Mouse (Mus musculus) layer of hippocampus, postnatal 36 days (tissue): ENCODE results near the gene Nat8l. TPM values are rescaled to one million over a fixed set of nuclear protein-coding genes. Genes with fewer than 3 reads are reported as not detected.

Source experiments
- DNase-seq, 2 experiments: peaks; one replicate each; pipeline ENCODE4 v3.0.0; 2022
- total RNA-seq, 2 experiments: library from RNA; stranded (reverse); gene quantifications; 2 replicates each; pipeline ENCODE4 v1.2.3; 2021

The Nat8l gene
- total RNA-seq, 2 experiments from 2014 or later, result 125 to 138 TPM

GRCm38 (mm10) chr5:34004618-34005017, 8.8 kb downstream of the Nat8l start:
- DNase-seq, result no peak

- no peak for DNase-seq
These were observed 11.0 kb downstream of the Nat8l start for GRCm38 (mm10) chr5:34006832-34007231.

GRCm38 (mm10) chr5:34007392-34007941, 11.7 kb downstream of the Nat8l start:
- DNase-seq, result no peak

GRCm38 (mm10) chr5:34014652-34015051, 18.9 kb downstream of the Nat8l start:
- DNase-seq, result no peak

- DNase-seq, result no peak
These were observed 23.2 kb downstream of the Nat8l start for GRCm38 (mm10) chr5:34018968-34019367.

GRCm38 (mm10) chr5:34030101-34030500, 34.3 kb downstream of the Nat8l start:
- DNase-seq, result no peak

- no peak for DNase-seq
These were observed 35.2 kb downstream of the Nat8l start for GRCm38 (mm10) chr5:34031022-34031421.

GRCm38 (mm10) chr5:34032520-34032919, 36.7 kb downstream of the Nat8l start:
- DNase-seq, result no peak

Other genes with a start within 250 kb of the Nat8l start
- 10 to 100 TPM; 94.3 to 95.3 TPM for gene Letm1, start 213.2 kb upstream of the Nat8l start, total RNA-seq
- gene Nsd2, start 175.3 kb upstream of the Nat8l start, total RNA-seq, result 100 to 1,000 TPM; 125 to 135 TPM
- gene Nelfa, start 59.6 kb upstream of the Nat8l start, total RNA-seq, result 10 to 100 TPM; 19.7 to 23.5 TPM
- 10 to 100 TPM; 58.2 to 70.7 TPM for gene Gm1673, start 12.6 kb upstream of the Nat8l start, total RNA-seq
- under 1 TPM; 0.71 to 0.92 TPM for gene Poln, start 173.5 kb downstream of the Nat8l start, total RNA-seq
- 1 to 10 TPM; 6.3 to 6.4 TPM for gene Haus3, start 173.5 kb downstream of the Nat8l start, total RNA-seq
- gene Mxd4, start 191.7 kb downstream of the Nat8l start, total RNA-seq, result 10 to 100 TPM; 86.7 to 99.5 TPM